Mouse (Mus musculus) forebrain, embryonic 15.5 days (tissue): Measurements from ENCODE around the gene Mlec. TPM values are rescaled to one million over a fixed set of nuclear protein-coding genes. Genes with fewer than 3 reads are reported as not detected.
"Not testable (repeated sequence)": the region's sequence is repeated elsewhere in the genome, so short reads cannot be mapped to it uniquely, and the experiment has no call there.

Source experiments
- ATAC-seq: fragments of 200-750 bp; cut with Nextera tagmentation; replicated peaks from 2 replicates; pipeline ENCODE4 v1.8.0; 2017; ENCODE audit warnings: mild to moderate bottlenecking, moderate TSS enrichment, moderate library complexity
- H3K27ac ChIP-seq: fragments of 300-500 bp; sonication (generic); replicated peaks from 2 replicates; pipeline ENCODE4 v1.5.1; 2015; ENCODE audit warnings: mild to moderate bottlenecking, inconsistent platforms
- H3K27me3 ChIP-seq: fragments of 300-500 bp; sonication (generic); 2 replicates; pipeline ENCODE4 v1.6.1; 2015; ENCODE audit warnings: inconsistent platforms
- H3K36me3 ChIP-seq: fragments of 300-500 bp; sonication (generic); 2 replicates; pipeline ENCODE4 v1.6.1; 2015; ENCODE audit warnings: mild to moderate bottlenecking, inconsistent platforms
- H3K4me1 ChIP-seq: fragments of 300-500 bp; sonication (generic); 2 replicates; pipeline ENCODE4 v1.6.1; 2015; ENCODE audit warnings: inconsistent platforms
- H3K4me2 ChIP-seq: fragments of 300-500 bp; sonication (generic); replicated peaks from 2 replicates; pipeline ENCODE4 v1.6.1; 2015; ENCODE audit warnings: mild to moderate bottlenecking, inconsistent platforms
- H3K4me3 ChIP-seq: fragments of 300-500 bp; sonication (generic); 2 replicates; pipeline ENCODE4 v1.5.1; 2015; ENCODE audit warnings: mild to moderate bottlenecking, inconsistent platforms
- H3K9ac ChIP-seq: fragments of 300-500 bp; sonication (generic); replicated peaks from 2 replicates; pipeline ENCODE4 v1.6.1; 2015; ENCODE audit warnings: mild to moderate bottlenecking, inconsistent platforms
- H3K9me3 ChIP-seq: fragments of 300-500 bp; sonication (generic); 2 replicates; pipeline ENCODE4 v1.6.1; 2016; ENCODE audit warnings: inconsistent platforms
- WGBS: fragments of 180-500 bp; shearing (Covaris S2); methylation state at CpG from one replicate; pipeline ENCODE4 v1.1.7; 2015; ENCODE audit warnings: mixed read lengths; 5-methylcytosine and 5-hydroxymethylcytosine counted together
- polyA plus RNA-seq: library from polyadenylated mRNA; unstranded; fragments of >200 nt; fragmentation: Nextera tagmentation; extraction: Ambion mirVana; gene quantifications from 2 replicates; pipeline ENCODE4 v1.2.1, GENCODE M21; 2015

Mlec gene
- polyA plus RNA-seq, 1 experiment from 2014 or later, result 22.7 TPM

- no peak for ATAC-seq
- WGBS, result 41% methylated on average over 27 of the region's 27 CpGs
- H3K9ac ChIP-seq, result no peak overlapping the region
- no peak overlapping the region for H3K4me2 ChIP-seq
- H3K9me3 ChIP-seq, result no peaks in the 10 kb centered on the region
- no peak overlapping the region for H3K27ac ChIP-seq
- H3K36me3 ChIP-seq, result no peaks in the 10 kb centered on the region
- H3K4me1 ChIP-seq, result no peaks in the 10 kb centered on the region
- no peaks in the 10 kb centered on the region for H3K27me3 ChIP-seq
- H3K4me3 ChIP-seq, result no peak overlapping the region
Measured at GRCm38 (mm10) chr5:115168641-115169415, 10.8 kb upstream of the Mlec start.

DNA sequence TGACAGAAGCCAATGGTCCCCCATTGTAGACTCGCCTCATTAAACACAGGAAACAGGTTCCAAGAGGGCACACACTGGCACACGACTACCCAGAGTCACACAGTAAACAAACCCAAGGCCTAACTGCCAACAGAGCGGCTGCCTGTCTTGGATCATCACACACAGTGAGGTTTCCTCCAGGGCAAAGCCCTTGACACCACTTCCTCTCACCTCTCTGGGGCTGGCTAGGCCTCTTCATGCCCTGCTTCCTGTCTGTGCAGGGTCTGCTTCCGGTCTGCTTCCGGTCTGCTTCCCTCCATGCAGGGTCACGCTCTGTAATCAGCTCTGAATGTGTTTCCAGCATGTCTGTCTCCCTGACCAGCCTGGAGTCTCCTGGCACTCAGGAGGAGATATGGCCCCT lies 9.4 kb upstream of the Mlec start:
- no peak for ATAC-seq
- Histone ChIP-seq H3K27me3 (no peaks in the 10 kb centered on the region), H3K4me1 (no peaks in the 10 kb centered on the region), H3K9me3 (no peaks in the 10 kb centered on the region), H3K36me3 (no peaks in the 10 kb centered on the region), H3K4me2 (no peak overlapping the region), H3K4me3 (no peak overlapping the region), H3K9ac (no peak overlapping the region), H3K27ac (no peak overlapping the region)
- WGBS, result 81% methylated on average over 6 of the region's 6 CpGs

- no peaks in the 10 kb centered on the region for H3K27me3 ChIP-seq
- no peaks in the 10 kb centered on the region for H3K4me1 ChIP-seq
- no peak for ATAC-seq
- H3K9ac ChIP-seq, result no peak overlapping the region
- H3K4me3 ChIP-seq, result no peak overlapping the region
- WGBS, result 89% methylated on average over 7 of the region's 7 CpGs
- no peaks in the 10 kb centered on the region for H3K36me3 ChIP-seq
- H3K27ac ChIP-seq, result no peak overlapping the region
- no peaks in the 10 kb centered on the region for H3K9me3 ChIP-seq
- no peak overlapping the region for H3K4me2 ChIP-seq
Measured at GRCm38 (mm10) chr5:115166815-115167194, 8.8 kb upstream of the Mlec start.

DNA sequence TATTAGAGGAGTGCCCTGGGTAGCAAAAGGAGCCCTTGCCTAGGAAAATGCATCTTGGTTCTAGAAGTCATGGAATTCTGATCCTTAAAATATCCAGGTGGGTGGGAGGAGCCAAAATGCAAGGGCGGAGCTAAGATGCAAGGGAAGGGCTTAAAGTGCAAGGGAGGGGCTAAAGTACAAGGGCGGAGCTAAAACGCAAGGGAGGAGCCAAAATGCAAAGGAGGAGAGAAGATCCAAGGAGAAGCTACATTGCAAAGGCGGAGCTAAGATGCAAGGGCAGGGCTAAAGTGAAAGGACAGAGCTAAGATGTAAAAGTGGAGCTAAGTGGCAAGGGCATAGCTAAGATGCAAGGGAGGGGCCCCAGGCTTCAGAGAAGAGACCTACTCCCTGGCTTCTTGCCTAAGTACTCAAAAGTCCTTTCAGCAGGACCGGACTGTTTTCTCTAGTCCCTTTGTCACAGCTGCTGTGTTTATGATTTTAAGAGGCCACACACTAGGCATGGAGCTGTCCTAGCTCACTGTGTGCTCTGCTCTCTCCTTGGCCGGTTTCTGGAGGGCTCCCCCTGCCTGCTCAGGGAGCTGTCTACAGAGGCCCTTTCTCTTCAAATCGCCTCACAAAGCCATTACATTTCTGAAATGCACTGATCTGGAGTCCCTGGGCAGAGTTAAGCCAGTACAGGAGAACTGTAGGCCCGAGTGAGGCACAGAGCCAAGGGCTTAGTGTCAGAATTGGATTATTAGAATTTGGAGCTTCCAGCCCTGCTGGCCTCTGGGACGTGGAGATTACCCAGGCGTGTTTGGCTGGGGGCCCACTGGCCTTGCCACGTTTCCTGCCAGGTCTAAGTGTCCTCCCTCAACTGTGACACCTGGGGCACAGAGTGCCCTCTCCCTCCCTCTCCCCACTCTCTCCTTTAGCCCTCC lies 8.2 kb upstream of the Mlec start:
- Histone ChIP-seq H3K4me1 (no peaks in the 10 kb centered on the region), H3K27ac (no peak overlapping the region), H3K9ac (no peak overlapping the region), H3K36me3 (no peaks in the 10 kb centered on the region), H3K4me3 (no peak overlapping the region), H3K4me2 (no peak overlapping the region), H3K27me3 (no peaks in the 10 kb centered on the region), H3K9me3 (no peaks in the 10 kb centered on the region)
- WGBS, result 45% methylated on average over 11 of the region's 11 CpGs
- ATAC-seq, result no peak

- no peaks in the 10 kb centered on the region for H3K36me3 ChIP-seq
- H3K27me3 ChIP-seq, result no peaks in the 10 kb centered on the region
- no peak overlapping the region for H3K4me3 ChIP-seq
- H3K27ac ChIP-seq, result no peak overlapping the region
- H3K9ac ChIP-seq, result no peak overlapping the region
- H3K9me3 ChIP-seq, result no peaks in the 10 kb centered on the region
- ATAC-seq, result no peak
- 61% methylated on average over 9 of the region's 9 CpGs for WGBS
- no peaks in the 10 kb centered on the region for H3K4me1 ChIP-seq
- H3K4me2 ChIP-seq, result no peak overlapping the region
Measured at GRCm38 (mm10) chr5:115165351-115165750, 7.4 kb upstream of the Mlec start.

- not testable (repeated sequence) for H3K27me3 ChIP-seq, ATAC-seq, H3K4me1 ChIP-seq, H3K4me3 ChIP-seq, H3K36me3 ChIP-seq, H3K27ac ChIP-seq, H3K4me2 ChIP-seq, H3K9me3 ChIP-seq, H3K9ac ChIP-seq
- 79% methylated on average over 4 of the region's 4 CpGs for WGBS
Measured at GRCm38 (mm10) chr5:115164446-115164845, 6.5 kb upstream of the Mlec start.

- no peak overlapping the region for H3K4me2 ChIP-seq
- 43% methylated on average over 8 of the region's 8 CpGs for WGBS
- no peak overlapping the region for H3K27ac ChIP-seq
- no peak overlapping the region for H3K4me3 ChIP-seq
- no peaks in the 10 kb centered on the region for H3K27me3 ChIP-seq
- H3K4me1 ChIP-seq, result peaks cover 5% of the 10 kb centered on the region; the same call in 1 of the 2 replicates
- no peak for ATAC-seq
- H3K36me3 ChIP-seq, result no peaks in the 10 kb centered on the region
- no peak overlapping the region for H3K9ac ChIP-seq
- no peaks in the 10 kb centered on the region for H3K9me3 ChIP-seq
Measured at GRCm38 (mm10) chr5:115163563-115163962, 5.6 kb upstream of the Mlec start.

DNA sequence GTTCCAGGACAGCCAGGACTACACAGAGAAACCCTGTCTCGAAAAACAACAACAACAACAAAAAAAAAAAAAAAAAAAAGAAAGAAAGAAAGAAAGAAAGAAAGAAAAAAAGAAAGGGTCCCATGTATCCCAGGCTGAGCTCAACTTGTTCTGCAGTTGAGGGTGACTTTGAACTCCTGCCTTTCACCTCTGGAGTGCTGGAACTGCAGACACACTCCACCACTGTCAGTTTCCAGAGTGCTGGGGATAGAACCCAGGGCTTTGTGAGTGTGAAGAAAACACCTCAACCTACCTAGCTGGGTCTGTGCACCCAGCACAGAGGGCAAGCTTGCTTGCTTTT lies 3.9 kb upstream of the Mlec start:
- H3K9ac ChIP-seq, H3K4me3 ChIP-seq, ATAC-seq, H3K4me2 ChIP-seq, H3K9me3 ChIP-seq, H3K36me3 ChIP-seq, H3K27me3 ChIP-seq, H3K27ac ChIP-seq: not testable (repeated sequence)
- H3K4me1 ChIP-seq, result peaks cover 12% of the 10 kb centered on the region
- 54% methylated on average over 1 of the region's 1 CpGs for WGBS

GRCm38 (mm10) chr5:115161064-115161939 lies 3.3 kb upstream of the Mlec start:
- WGBS, result 47% methylated on average over 13 of the region's 13 CpGs
- Histone ChIP-seq H3K4me1 (peaks cover 18% of the 10 kb centered on the region), H3K36me3 (no peaks in the 10 kb centered on the region), H3K27me3 (no peaks in the 10 kb centered on the region), H3K9me3 (no peaks in the 10 kb centered on the region), H3K27ac (no peak overlapping the region), H3K4me3 (no peak overlapping the region), H3K4me2 (no peak overlapping the region), H3K9ac (no peak overlapping the region)
- ATAC-seq, result no peak

DNA sequence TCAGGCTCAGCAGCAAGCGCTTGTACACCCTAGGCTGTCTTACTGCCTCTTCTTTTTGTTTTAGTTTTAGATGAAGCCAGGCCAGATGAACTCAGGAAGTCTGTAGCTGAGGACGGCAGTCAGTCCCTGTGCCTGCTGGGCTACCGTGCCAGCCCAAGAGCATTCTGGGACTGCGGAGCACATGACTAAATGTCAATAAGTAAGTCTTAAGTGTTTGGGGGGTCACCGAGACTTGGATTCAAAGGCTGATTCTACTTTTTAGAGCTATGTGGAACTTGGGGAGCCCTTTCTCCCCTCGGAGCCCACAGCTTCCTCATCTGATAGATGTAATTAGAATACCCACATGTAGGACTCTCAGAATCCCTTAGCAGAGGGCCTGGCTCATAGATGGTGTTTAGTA lies 2.7 kb upstream of the Mlec start:
- ATAC-seq, result no peak
- Histone ChIP-seq H3K9me3 (no peaks in the 10 kb centered on the region), H3K4me2 (no peak overlapping the region), H3K9ac (no peak overlapping the region), H3K4me1 (peaks cover 25% of the 10 kb centered on the region), H3K36me3 (no peaks in the 10 kb centered on the region), H3K27me3 (no peaks in the 10 kb centered on the region), H3K4me3 (no peak overlapping the region), H3K27ac (no peak overlapping the region)
- WGBS, result 79% methylated on average over 6 of the region's 6 CpGs

DNA sequence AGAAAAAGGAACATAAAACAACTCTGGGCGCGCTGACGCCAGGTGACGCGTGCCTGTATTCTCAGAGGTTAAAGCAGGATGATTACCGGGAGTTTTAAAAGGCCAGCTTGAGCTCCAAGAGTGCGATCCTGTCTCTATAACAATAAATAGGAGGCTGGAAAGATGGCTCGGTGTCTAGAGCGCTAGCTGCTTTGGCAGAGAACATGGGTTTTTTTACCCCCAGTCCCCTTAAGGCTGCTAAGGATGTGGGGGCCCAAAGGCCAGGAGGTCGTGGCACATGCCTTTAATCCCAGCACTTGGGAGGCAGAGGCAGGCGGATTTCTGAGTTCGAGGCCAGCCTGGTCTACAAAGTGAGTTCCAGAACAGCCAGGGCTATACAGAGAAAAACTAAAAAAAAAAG lies 1.2 kb upstream of the Mlec start:
- Histone ChIP-seq H3K4me1 (peaks cover 39% of the 10 kb centered on the region), H3K9ac (peak overlapping the region; percentile 93), H3K4me2 (peak overlapping the region; percentile 93), H3K9me3 (no peaks in the 10 kb centered on the region), H3K36me3 (no peaks in the 10 kb centered on the region), H3K27ac (peak overlapping the region; percentile 97), H3K4me3 (peak overlapping the region; percentile 83), H3K27me3 (no peaks in the 10 kb centered on the region)
- 28% methylated on average over 12 of the region's 12 CpGs for WGBS
- no peak for ATAC-seq
